Mouse (Mus musculus): ENCODE measurements at regions not wholly inside any gene's neighbourhood (a gene's known extent, or its start where the extent isn't known, plus 50 kb on each side); places are given as distances from the start of the nearest gene placed in this dataset.
A peak's percentile ranks its signal among the peaks of the same experiment; 100 is the strongest.

GRCm38 (mm10) chr17:53250570-53251265, 212.4 kb downstream of the Efhb start:
- DNase-seq (ENCODE audit: low spot score in 2 of 2), result peak in 1 of 2 experiments; percentile 6
- intact Hi-C loops (cut with DNase I), result no loop called here

DNA sequence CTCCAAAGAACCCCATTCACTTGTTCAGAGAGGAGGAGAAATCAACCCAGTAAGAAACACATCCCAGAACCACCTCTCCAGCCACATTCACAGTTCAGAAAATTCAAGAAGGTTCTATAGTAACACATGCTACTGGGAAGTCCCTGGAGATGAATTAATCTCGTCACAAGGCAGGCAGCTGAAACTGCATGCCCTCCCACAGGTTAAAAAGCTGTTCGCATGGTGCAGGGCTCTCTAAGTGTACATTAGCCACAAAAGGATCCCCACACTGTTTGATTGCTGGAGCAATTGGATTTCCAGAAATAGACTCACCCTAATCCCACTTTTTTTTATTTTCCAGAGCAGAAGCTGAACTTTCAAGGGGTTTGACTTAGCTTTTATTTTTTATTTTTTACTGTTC, 214.6 kb downstream of the Efhb start:
- intact Hi-C loops (cut with DNase I), result no loop called here
- DNase-seq (ENCODE audit: low spot score in 2 of 2), result no peak

DNA sequence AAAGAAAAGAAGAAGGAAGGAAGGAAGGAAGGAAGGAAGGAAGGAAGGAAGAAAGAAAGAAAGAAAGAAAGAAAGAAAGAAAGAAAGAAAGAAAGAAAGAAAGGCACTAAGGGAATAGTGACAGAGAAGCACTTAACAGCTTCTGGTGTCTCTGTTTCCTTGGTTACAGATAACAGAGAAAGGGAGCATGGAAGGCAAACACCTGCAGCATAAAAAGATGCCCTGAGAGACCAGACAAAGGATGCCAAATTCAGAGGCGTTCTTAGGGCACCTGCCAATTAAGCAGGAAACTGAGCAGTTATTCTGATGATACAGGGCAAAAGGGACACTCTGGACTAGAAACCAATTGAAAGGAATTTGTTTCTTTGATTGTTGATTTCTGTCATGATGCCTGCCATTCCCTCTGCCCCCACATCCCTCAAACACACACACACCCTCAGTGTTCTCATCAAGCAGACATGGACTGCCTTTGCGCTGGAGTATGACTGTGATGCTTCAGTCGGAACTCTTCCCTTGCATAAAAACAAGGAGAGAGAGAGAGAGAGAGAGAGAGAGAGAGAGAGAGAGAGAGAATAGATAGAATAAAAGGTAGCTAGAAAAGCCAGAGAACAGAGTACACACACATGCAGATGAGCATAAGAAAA, 215.4 kb downstream of the Efhb start:
- DNase-seq (ENCODE audit: low spot score in 2 of 2), result no peak
- intact Hi-C loops (cut with DNase I), result no loop called here

DNA sequence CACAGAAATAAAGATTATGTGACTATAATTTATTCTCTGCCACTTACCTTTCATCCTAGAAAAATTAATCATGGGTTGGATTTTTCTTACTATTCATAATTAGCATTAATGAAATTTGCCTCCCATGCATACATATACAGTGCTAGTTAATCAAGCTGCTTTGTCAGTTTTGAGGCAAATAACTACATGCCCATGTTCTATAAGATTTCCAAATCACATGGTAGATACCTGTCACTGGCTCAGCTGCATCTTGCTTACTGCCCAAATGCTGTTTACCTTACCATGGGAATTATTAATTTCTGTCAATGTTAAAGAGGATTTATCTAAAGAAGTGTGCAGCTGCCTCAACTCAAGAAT, 252.7 kb downstream of the Efhb start:
- intact Hi-C loops (cut with DNase I), result no loop called here

DNA sequence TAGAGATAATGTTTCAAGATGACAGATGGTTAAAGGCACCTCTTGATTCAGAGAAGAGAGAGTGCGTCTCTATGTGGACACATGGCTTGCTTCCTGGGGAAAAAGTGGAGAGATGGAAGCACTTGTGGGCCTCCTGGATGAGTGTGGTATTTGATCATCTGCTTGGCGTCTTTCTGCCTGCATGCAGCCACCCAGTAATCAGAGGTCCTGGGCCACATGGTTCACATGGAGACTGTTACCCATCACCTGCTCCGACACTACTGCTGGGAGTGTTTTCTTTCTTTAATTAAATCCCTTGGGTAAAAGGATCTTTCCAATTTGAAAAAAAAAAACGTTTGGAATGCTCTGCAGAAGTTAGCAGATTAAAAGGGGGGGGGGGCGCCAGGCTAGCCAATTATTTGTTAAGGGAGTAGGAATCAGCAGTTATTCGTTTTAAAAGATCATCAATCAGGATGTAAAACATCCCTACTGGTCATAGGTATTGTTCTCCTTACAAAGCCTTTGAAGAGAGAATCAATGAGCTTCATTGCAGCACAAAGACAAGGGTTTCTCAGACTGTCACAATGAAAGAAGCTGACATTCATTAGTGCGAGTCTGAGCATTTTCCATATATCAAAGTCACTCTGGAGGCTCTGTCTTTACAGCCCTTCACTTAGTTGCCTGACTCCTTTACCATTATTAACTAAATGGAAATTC, 253.3 kb downstream of the Efhb start:
- intact Hi-C loops (cut with DNase I), result no loop called here
- DNase-seq (ENCODE audit: low spot score in 2 of 2), result no peak

More for the DNA sequence above, 252.7 kb downstream of the Efhb start:
- DNase-seq (ENCODE audit: low spot score in 2 of 2), result no peak
